ENCODE assay signal across 8 mouse cellular contexts in genomic region chr16:45408425-45409063, GRCm38 (mm10). TPM values are rescaled to one million over a fixed set of nuclear protein-coding genes. Genes with fewer than 3 reads are reported as not detected.
DNase-seq lines count a peak whose midpoint lies in the region; ATAC-seq and TF ChIP-seq lines count a peak whose summit lies in the region.

Gene Cd200, minus strand, starts transcription at chr16:45409053.

- peak within 1 kb of the TSS; percentile 54 for H3K4me2 ChIP-seq in forebrain, embryonic 11.5 days (ENCODE audit: low read depth, low read length, severe bottlenecking)
- peak within 1 kb of the TSS; percentile 89 for H3K4me2 ChIP-seq in heart, embryonic 13.5 days
- peak within 1 kb of the TSS; percentile 77 for H3K4me2 ChIP-seq in kidney, embryonic 16.5 days (replicated peaks; ENCODE audit: low read depth, low read length)
- H3K4me2 ChIP-seq in limb, embryonic 14.5 days (replicated peaks; ENCODE audit: low read depth, low read length, severe bottlenecking): peak within 1 kb of the TSS; percentile 79
- peak within 1 kb of the TSS; percentile 56 for H3K4me2 ChIP-seq in midbrain, embryonic 14.5 days (ENCODE audit: low read length)

- peak; percentile 40; the same call in 1 of the 2 replicates for TF ChIP-seq POLR2A in brain, embryonic 14.5 days (IDR thresholded peaks at IDR 0.05; ENCODE audit: borderline replicate concordance, extremely low read depth, insufficient read depth, insufficient read length, poor library complexity, severe bottlenecking)
- peak; percentile 27; the same call in 1 of the 2 replicates for TF ChIP-seq POLR2A in limb, embryonic 14.5 days (IDR thresholded peaks at IDR 0.05; ENCODE audit: borderline replicate concordance, extremely low read depth, insufficient read depth, insufficient read length)
- TF ChIP-seq POLR2A in spleen, adult 2 months (IDR thresholded peaks at IDR 0.05; ENCODE audit: low read depth, low read length): peak; percentile 73

- no peak within 1 kb of the TSS for H3K27ac ChIP-seq in forebrain, embryonic 11.5 days (ENCODE audit: low read depth, low read length)
- H3K27ac ChIP-seq in heart, embryonic 13.5 days (replicated peaks): peak within 1 kb of the TSS; percentile 70
- H3K27ac ChIP-seq in kidney, embryonic 16.5 days (ENCODE audit: low read length): peak within 1 kb of the TSS; percentile 63; the same call in 1 of the 2 replicates
- peak within 1 kb of the TSS; percentile 72 for H3K27ac ChIP-seq in limb, embryonic 14.5 days (replicated peaks; ENCODE audit: low read depth, low read length)
- H3K27ac ChIP-seq in midbrain, embryonic 14.5 days (replicated peaks; ENCODE audit: low read depth, low read length): peak within 1 kb of the TSS; percentile 98
- peak within 1 kb of the TSS; percentile 72 for H3K27ac ChIP-seq in spleen, adult 2 months (ENCODE audit: insufficient read depth, low read length)

- no peaks in the 10 kb centered on the region for H3K4me1 ChIP-seq in forebrain, embryonic 11.5 days (replicated peaks; ENCODE audit: control insufficient read depth, insufficient read depth, low read length)
- H3K4me1 ChIP-seq in heart, embryonic 13.5 days: 0 out of 2 replicates have a peak, but pooled peaks cover 6% of the 10 kb centered on the region
- H3K4me1 ChIP-seq in kidney, embryonic 16.5 days (ENCODE audit: insufficient read depth, low read length): no peaks in the 10 kb centered on the region
- 0 out of 2 replicates have a peak, but pooled peaks cover 3% of the 10 kb centered on the region for H3K4me1 ChIP-seq in limb, embryonic 14.5 days (ENCODE audit: control insufficient read depth, insufficient read depth, low read length)
- H3K4me1 ChIP-seq in midbrain, embryonic 14.5 days (ENCODE audit: control insufficient read depth, insufficient read depth, low read length): peaks cover 9% of the 10 kb centered on the region
- H3K4me1 ChIP-seq in spleen, adult 2 months (ENCODE audit: control insufficient read depth, insufficient read depth, insufficient read length): peaks cover 4% of the 10 kb centered on the region

- WGBS in forebrain, embryonic 11.5 days: 1% methylated on average over 28 of the region's 28 CpGs
- 1% methylated on average over 28 of the region's 28 CpGs for WGBS in heart, embryonic 13.5 days
- WGBS in kidney, embryonic 16.5 days: 1% methylated on average over 28 of the region's 28 CpGs
- 1% methylated on average over 27 of the region's 28 CpGs for WGBS in limb, embryonic 14.5 days
- under 1% methylated on average over 28 of the region's 28 CpGs for WGBS in midbrain, embryonic 14.5 days
- WGBS in spleen, adult 2 months: 2% methylated on average over 28 of the region's 28 CpGs

- no peaks in the 10 kb centered on the region for H3K9me3 ChIP-seq in forebrain, embryonic 11.5 days (ENCODE audit: control insufficient read depth, low read length)
- no peaks in the 10 kb centered on the region for H3K9me3 ChIP-seq in heart, embryonic 13.5 days
- no peaks in the 10 kb centered on the region for H3K9me3 ChIP-seq in kidney, embryonic 16.5 days (ENCODE audit: low read length)
- no peaks in the 10 kb centered on the region for H3K9me3 ChIP-seq in limb, embryonic 14.5 days (ENCODE audit: control insufficient read depth, low read length)
- no peaks in the 10 kb centered on the region for H3K9me3 ChIP-seq in midbrain, embryonic 14.5 days (ENCODE audit: control insufficient read depth, low read length)

- H3K9ac ChIP-seq in forebrain, embryonic 11.5 days (ENCODE audit: low read length): peak within 1 kb of the TSS; percentile 64
- H3K9ac ChIP-seq in heart, embryonic 13.5 days: peak within 1 kb of the TSS; percentile 82
- peak within 1 kb of the TSS; percentile 78 for H3K9ac ChIP-seq in kidney, embryonic 16.5 days (replicated peaks; ENCODE audit: low read length)
- peak within 1 kb of the TSS; percentile 67 for H3K9ac ChIP-seq in limb, embryonic 14.5 days (ENCODE audit: low read depth, low read length, severe bottlenecking)
- peak within 1 kb of the TSS; percentile 94 for H3K9ac ChIP-seq in midbrain, embryonic 14.5 days (replicated peaks; ENCODE audit: low read length)

- peak within 1 kb of the TSS; percentile 55 for H3K4me3 ChIP-seq in forebrain, embryonic 11.5 days (ENCODE audit: low read depth, low read length)
- peak within 1 kb of the TSS; percentile 71 for H3K4me3 ChIP-seq in heart, embryonic 13.5 days
- peak within 1 kb of the TSS; percentile 69 for H3K4me3 ChIP-seq in kidney, embryonic 16.5 days (ENCODE audit: low read length)
- H3K4me3 ChIP-seq in limb, embryonic 14.5 days (replicated peaks; ENCODE audit: low read length): peak within 1 kb of the TSS; percentile 58
- H3K4me3 ChIP-seq in midbrain, embryonic 14.5 days (replicated peaks; ENCODE audit: low read depth, low read length): peak within 1 kb of the TSS; percentile 70
- H3K4me3 ChIP-seq in spleen, adult 2 months (ENCODE audit: extremely low read depth, insufficient read depth, insufficient read length): peak within 1 kb of the TSS; percentile 94

- H3K27me3 ChIP-seq in forebrain, embryonic 11.5 days (ENCODE audit: control insufficient read depth, insufficient read depth, low read length): no peaks in the 10 kb centered on the region
- no peaks in the 10 kb centered on the region for H3K27me3 ChIP-seq in heart, embryonic 13.5 days (replicated peaks)
- no peaks in the 10 kb centered on the region; the same call in 1 of the 2 replicates for H3K27me3 ChIP-seq in kidney, embryonic 16.5 days (ENCODE audit: insufficient read depth, low read length)
- H3K27me3 ChIP-seq in limb, embryonic 14.5 days (ENCODE audit: control insufficient read depth, insufficient read depth, low read length): no peaks in the 10 kb centered on the region
- H3K27me3 ChIP-seq in midbrain, embryonic 14.5 days (ENCODE audit: control insufficient read depth, insufficient read depth, low read length): no peaks in the 10 kb centered on the region
- no peaks in the 10 kb centered on the region for H3K27me3 ChIP-seq in spleen, adult 2 months (ENCODE audit: control insufficient read depth, insufficient read depth, low read length)

- peak; percentile 49; the same call in 1 of the 2 replicates for TF ChIP-seq CTCF in brain, embryonic 14.5 days (IDR thresholded peaks at IDR 0.05; ENCODE audit: borderline replicate concordance, extremely low read depth, insufficient read depth, insufficient read length)
- TF ChIP-seq CTCF in spleen, adult 2 months (IDR thresholded peaks at IDR 0.05; ENCODE audit: extremely low read depth, insufficient read depth, insufficient read length, insufficient replicate concordance): no peak; the same call in 1 of the 2 replicates

- H3K36me3 ChIP-seq in forebrain, embryonic 11.5 days (ENCODE audit: control insufficient read depth, insufficient read depth, low read length): no peaks in the 10 kb centered on the region
- H3K36me3 ChIP-seq in heart, embryonic 13.5 days: no peaks in the 10 kb centered on the region
- H3K36me3 ChIP-seq in kidney, embryonic 16.5 days (ENCODE audit: insufficient read depth, low read length): no peaks in the 10 kb centered on the region
- H3K36me3 ChIP-seq in limb, embryonic 14.5 days (ENCODE audit: control insufficient read depth, insufficient read depth, low read length): no peaks in the 10 kb centered on the region
- no peaks in the 10 kb centered on the region for H3K36me3 ChIP-seq in midbrain, embryonic 14.5 days (ENCODE audit: control insufficient read depth, insufficient read depth, low read length)
- no peaks in the 10 kb centered on the region for H3K36me3 ChIP-seq in spleen, adult 2 months (ENCODE audit: control insufficient read depth, insufficient read depth, low read length)

- peak; percentile 92 for ATAC-seq in forebrain, embryonic 11.5 days (replicated peaks; ENCODE audit: low FRiP score)
- no peak; the same call in 1 of the 2 replicates for ATAC-seq in heart, embryonic 13.5 days (ENCODE audit: extremely low read depth, insufficient number of reproducible peaks, low FRiP score, low TSS enrichment)
- ATAC-seq in kidney, embryonic 16.5 days (ENCODE audit: low FRiP score, low TSS enrichment): peak; percentile 95
- ATAC-seq in limb, embryonic 14.5 days (ENCODE audit: low FRiP score, low read depth): peak; percentile 82
- ATAC-seq in midbrain, embryonic 14.5 days (ENCODE audit: low FRiP score, low TSS enrichment): peak; percentile 95

- DNase-seq in A20 (ENCODE audit: low read depth, low spot score): peak; percentile 88
- peak; percentile 88 for DNase-seq in brain, embryonic 14.5 days (ENCODE audit: low read depth)
- DNase-seq in forebrain, embryonic 11.5 days (ENCODE audit: low spot score): peak; percentile 68
- peak; percentile 64 for DNase-seq in limb, embryonic 14.5 days (ENCODE audit: low spot score)
- DNase-seq in midbrain, embryonic 14.5 days: peak; percentile 86
- DNase-seq in spleen, adult 2 months (ENCODE audit: low read depth in 1 of 2, low spot score in 2 of 2): peak; percentile 45 to 62

RNA-seq across cellular contexts. Expression of gene Cd200, which starts in this region (rescaled TPM):
- polyA plus RNA-seq in brain, embryonic 14.5 days (2012; rRNA removed): 179 and 203 TPM in 2 replicates
- polyA plus RNA-seq in forebrain, embryonic 11.5 days (2014; fragmentation: Nextera tagmentation; extraction: Ambion mirVana): 27.3 and 33.3 TPM in 2 replicates
- polyA plus RNA-seq in heart, embryonic 13.5 days (2015; fragmentation: Nextera tagmentation; extraction: Ambion mirVana): 19.0 and 20.4 TPM in 2 replicates
- polyA plus RNA-seq in kidney, embryonic 16.5 days (2015; fragmentation: Nextera tagmentation; extraction: Ambion mirVana): 37.2 and 40.1 TPM in 2 replicates
- 27.4 and 30.2 TPM in 2 replicates for polyA plus RNA-seq in limb, embryonic 14.5 days (2012; rRNA removed)
- 27.7 and 33.8 TPM in 2 replicates for polyA plus RNA-seq in limb, embryonic 14.5 days (2014; fragmentation: Nextera tagmentation; extraction: Ambion mirVana)
- 299 and 365 TPM in 2 replicates for polyA plus RNA-seq in midbrain, embryonic 14.5 days (2014; fragmentation: Nextera tagmentation; extraction: Ambion mirVana)
- polyA plus RNA-seq in spleen, adult 2 months (2012; rRNA removed): 52.7 and 56.1 TPM in 2 replicates
